Mouse (Mus musculus): Measurements from ENCODE around the gene Negr1.

GRCm38 (mm10) chr3:157255446-157255845 is 693.9 kb downstream of the Negr1 start:
- TF ChIP-seq CTCF (IDR thresholded peaks at IDR 0.05; ENCODE audit: low read depth, low read length) (no peak), EP300 (IDR thresholded peaks at IDR 0.05; ENCODE audit: insufficient read depth, low read depth, low read length) (no peak), POLR2A (IDR thresholded peaks at IDR 0.05; ENCODE audit: insufficient read depth, low read length) (no peak)

All from ES-Bruce4 (cell line).